Mouse (Mus musculus): ENCODE data around the gene Rab29. TPM values are rescaled to one million over a fixed set of nuclear protein-coding genes. Genes with fewer than 3 reads are reported as not detected.

The Rab29 gene
- polyA plus RNA-seq, 1 experiment, result 27.0 TPM

DNA sequence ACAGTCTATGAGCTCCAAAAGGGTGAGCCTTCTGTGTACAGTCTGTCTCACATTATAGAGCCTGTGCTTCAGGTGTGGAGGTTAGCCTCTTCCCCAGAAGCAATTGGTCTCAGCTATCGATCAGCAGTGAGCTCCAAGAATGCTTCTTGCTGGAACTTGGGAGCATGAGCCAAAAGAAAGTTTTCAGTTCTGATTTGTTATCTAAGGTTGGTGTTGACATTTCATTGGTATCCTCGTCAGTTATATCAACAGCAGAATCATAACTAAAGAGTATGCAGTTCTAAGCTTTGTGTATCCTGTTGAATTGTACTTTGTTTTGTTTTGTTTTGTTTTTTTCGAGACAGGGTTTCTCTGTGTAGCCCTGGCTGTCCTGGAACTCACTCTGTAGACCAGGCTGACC, 55.1 kb downstream of the Rab29 start:
- WGBS, result 92% methylated on average over 3 of the region's 3 CpGs
- no peak for DNase-seq
- Histone ChIP-seq H3K4me3 (ENCODE audit: insufficient read depth, low read depth, low read length) (no peak overlapping the region), H3K27ac (ENCODE audit: insufficient read depth, low read depth, low read length) (no peak overlapping the region), H3K36me3 (ENCODE audit: control insufficient read depth, insufficient read depth, low read length) (peaks cover 12% of the 10 kb centered on the region), H3K27me3 (replicated peaks; ENCODE audit: control insufficient read depth, insufficient read depth, low read length) (no peaks in the 10 kb centered on the region), H3K4me1 (ENCODE audit: control insufficient read depth, insufficient read depth, low read length) (peaks cover 7% of the 10 kb centered on the region)
- TF ChIP-seq CTCF (conservative IDR thresholded peaks at IDR 0.05; ENCODE audit: insufficient read depth, insufficient read length, low read depth, low read length), result no peak

Other genes starting within 250 kb of the Rab29 start
- gene Ctse, start 228.9 kb upstream of the Rab29 start, polyA plus RNA-seq (2012; rRNA removed), result 1.8 and 2.6 TPM in 2 replicates
- 1.6 and 2.2 TPM in 2 replicates for gene Rab7b, start 178.5 kb upstream of the Rab29 start, polyA plus RNA-seq (2012; rRNA removed)
- not detected in 2 replicates for gene Slc26a9, start 123.2 kb upstream of the Rab29 start, polyA plus RNA-seq (2012; rRNA removed)
- gene Pm20d1, start 69.8 kb upstream of the Rab29 start, polyA plus RNA-seq (2012; rRNA removed), result 26.3 and 27.7 TPM in 2 replicates
- gene Slc41a1, start 39.7 kb upstream of the Rab29 start, polyA plus RNA-seq (2012; rRNA removed), result 22.4 and 27.8 TPM in 2 replicates
- gene Nucks1, start 43.3 kb downstream of the Rab29 start, polyA plus RNA-seq (2012; rRNA removed), result 8.4 and 14.3 TPM in 2 replicates
- gene Slc45a3, start 95.7 kb downstream of the Rab29 start, polyA plus RNA-seq (2012; rRNA removed), result 30.5 and 37.8 TPM in 2 replicates
- gene Elk4, start 140.4 kb downstream of the Rab29 start, polyA plus RNA-seq (2012; rRNA removed), result 18.4 and 27.8 TPM in 2 replicates
- 64.1 and 84.5 TPM in 2 replicates for gene Mfsd4a, start 200.8 kb downstream of the Rab29 start, polyA plus RNA-seq (2012; rRNA removed)